Mouse (Mus musculus) adrenal gland, postnatal 10 days (tissue): ENCODE data around the gene Cep41. TPM values are rescaled to one million over a fixed set of nuclear protein-coding genes. Genes with fewer than 3 reads are reported as not detected.

ENCODE experiments used
- DNase-seq: peaks from one replicate; pipeline ENCODE4 v3.0.0; 2021; ENCODE audit warnings: mixed read lengths
- total RNA-seq, 2 experiments: library from RNA; stranded (reverse); gene quantifications; 2 replicates each; pipeline ENCODE4 v1.2.3; 2021

Gene Cep41
- total RNA-seq, 2 experiments from 2014 or later, result 6.7 to 9.1 TPM

DNA sequence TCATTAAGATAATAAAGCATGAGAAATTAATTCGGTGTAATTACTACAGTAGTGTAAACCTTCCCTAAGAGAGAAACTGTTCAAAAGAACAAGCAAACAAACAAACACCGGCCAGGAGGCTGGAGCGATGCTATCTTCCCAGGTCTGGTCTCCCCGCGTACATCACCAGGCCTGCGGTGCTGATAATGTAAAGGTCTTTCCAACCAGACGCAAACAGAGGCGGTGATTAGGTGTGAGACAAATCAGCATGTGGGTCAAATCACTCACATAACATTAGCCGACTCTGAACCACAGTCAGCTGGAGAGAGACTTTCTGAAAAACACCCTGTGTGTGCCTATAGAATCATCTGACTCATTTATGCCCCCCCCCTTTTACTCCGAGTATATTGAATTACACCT lies 17.8 kb upstream of the Cep41 start:
- no peak for DNase-seq

DNA sequence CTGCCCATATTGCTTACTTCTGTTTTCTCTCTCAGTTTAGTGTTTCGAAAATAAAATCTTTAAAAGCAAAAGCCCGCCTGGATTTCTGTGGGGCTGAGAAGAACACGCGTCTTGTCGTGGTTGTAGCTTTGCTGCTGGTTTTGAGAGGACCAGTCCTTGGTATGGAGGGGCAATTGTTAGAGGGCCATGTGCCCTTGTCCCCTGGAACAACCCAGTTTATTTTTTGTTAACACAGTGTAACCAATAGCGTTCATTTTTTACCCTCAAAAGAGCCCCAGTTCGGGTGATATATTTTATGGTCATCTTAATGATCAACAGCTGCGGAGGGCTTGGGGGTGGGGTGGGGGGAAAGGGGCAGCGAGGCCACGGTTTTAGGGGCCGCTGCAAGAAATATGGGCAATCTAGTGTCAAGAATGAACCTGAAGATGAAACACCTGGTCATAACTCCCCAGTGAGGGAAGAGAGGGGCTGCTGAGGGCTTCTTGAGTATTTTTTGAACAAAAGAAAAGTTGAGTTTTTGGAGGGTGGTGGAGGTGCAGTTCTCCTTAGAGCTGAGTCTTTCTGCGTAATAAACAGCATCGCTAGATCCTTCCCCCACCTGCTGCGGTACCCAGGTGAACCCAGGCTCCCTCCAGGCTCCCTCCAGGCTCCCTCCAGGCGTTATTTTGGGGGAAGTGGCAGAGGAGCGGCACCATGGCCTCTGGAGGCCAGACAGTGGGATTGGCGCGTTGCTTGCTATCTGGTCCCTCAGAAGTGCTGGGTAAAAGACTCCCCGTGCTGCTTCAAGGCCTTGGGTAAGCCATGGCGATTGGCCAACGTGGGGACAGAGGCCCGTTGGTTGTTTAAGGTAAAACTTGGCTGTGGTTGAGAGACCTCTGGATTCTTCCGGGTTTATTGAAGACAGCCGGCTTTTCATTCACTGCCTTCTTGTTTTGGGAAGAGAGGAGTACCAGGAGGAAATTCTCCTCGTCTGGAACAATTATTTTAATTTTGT lies 17.1 kb upstream of the Cep41 start:
- peak; percentile 42 for DNase-seq

GRCm38 (mm10) chr6:30709115-30709514 lies 15.6 kb upstream of the Cep41 start:
- DNase-seq, result no peak

DNA sequence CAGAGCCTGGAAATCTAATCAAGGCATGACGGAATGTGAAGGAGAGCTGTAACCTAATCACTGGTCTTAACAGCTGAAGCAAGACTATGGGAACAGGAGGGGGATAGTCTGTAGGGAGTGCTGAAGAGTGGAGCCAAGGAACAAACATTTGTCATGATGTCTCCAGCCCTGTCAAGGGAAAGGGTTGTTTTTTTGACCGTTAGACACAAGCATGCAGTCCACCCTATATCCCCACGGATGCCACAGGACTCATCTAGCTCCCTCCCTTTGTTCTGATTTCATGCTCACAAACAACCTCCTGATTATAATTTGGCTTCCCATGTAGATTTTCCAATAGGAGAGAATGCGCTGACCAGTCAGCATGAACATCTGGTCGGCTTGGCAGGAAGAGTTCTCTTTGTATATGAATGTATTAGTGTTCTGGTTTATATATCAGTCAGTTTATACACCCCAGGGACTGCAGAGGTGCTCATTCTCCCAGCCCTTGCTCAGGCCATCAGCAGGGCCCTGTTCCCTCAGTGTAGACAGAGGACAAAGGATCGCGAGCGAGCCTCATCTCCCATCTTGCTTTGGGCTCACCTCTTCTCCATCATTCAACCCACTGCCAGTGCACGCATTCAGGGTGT lies 10.5 kb upstream of the Cep41 start:
- no peak for DNase-seq

DNA sequence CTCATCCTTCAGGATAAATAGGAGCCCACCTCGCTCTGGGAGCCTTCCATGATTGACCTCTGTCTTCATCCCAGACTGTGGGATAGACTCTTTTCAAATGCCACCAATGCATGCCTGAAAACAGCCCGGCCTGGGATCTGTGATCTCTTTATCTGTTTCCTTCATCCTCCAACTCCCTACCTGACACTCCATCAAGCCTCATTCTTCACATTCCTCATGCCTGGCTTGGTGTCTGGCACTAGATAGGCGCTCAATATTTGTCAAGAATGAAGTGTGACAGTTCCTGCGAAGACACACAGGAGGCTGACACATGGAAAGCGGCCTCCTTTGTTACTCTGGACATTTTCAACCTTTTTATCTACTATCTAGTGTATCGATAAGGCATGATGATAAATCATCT lies 9.9 kb upstream of the Cep41 start:
- no peak for DNase-seq

GRCm38 (mm10) chr6:30702881-30703280 lies 9.3 kb upstream of the Cep41 start:
- no peak for DNase-seq

DNA sequence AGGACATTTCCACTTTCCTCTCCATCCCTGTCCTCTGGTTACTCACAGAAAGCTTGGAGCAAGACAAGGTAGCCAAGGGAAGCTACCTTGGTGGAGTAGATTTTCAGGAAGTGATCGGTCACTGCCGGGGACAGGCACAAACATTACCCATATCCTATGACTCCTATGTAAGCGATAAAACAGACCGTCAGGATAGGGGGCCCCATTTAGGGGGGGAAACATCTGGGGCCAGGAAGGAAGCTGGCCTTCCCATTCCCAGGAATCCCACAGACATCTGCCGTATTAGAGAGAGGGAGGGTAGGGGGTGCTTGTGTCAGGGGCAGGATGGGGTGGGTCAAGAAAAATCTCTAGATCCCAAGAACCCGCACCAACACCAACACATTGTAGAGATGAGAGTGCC lies 6.6 kb upstream of the Cep41 start:
- no peak for DNase-seq

- DNase-seq, result no peak
Observed at GRCm38 (mm10) chr6:30698036-30698435, 4.5 kb upstream of the Cep41 start.

GRCm38 (mm10) chr6:30697464-30697863 lies 3.9 kb upstream of the Cep41 start:
- no peak for DNase-seq

GRCm38 (mm10) chr6:30695124-30695523 lies 1.6 kb upstream of the Cep41 start:
- no peak for DNase-seq

DNA sequence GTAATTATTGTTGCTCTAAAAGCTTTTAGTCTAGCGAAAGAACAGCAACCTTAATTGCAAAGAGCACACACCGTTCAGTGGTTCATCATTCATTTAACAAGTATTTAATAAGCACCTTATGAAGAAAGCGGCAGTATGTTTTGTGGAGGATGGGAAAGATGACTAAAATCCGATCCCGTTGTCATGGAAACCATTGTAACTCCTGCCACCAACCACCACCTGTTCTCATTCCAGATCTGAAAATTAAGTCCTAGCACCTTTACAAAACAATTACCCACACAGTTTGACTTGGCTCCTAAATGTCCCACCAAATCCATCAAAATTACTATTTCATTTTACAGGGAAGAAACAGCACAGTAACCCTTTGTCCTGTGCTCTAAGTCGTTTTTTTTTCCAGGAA lies 660 bp upstream of the Cep41 start:
- DNase-seq, result no peak

GRCm38 (mm10) chr6:30692826-30693225 lies 723 bp downstream of the Cep41 start:
- DNase-seq, result peak; percentile 43

DNA sequence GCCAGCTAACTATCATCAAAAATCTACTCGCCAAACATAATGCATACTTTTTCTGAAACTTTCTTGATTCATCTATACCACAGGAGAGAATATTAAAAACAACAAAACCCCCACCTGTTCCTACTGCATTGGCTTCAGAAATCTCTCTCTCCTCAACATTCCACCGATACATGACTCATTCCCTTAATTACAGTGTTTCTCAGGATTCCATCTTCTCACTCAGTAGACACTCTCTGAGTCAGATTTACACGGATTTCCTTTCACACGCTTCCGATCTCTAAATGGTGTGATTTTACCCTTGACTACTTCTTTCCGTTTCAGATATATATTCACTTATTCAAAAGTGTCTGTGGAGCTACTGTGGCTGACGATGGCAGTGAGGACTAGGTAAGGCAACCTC lies 6.4 kb downstream of the Cep41 start:
- no peak for DNase-seq

DNA sequence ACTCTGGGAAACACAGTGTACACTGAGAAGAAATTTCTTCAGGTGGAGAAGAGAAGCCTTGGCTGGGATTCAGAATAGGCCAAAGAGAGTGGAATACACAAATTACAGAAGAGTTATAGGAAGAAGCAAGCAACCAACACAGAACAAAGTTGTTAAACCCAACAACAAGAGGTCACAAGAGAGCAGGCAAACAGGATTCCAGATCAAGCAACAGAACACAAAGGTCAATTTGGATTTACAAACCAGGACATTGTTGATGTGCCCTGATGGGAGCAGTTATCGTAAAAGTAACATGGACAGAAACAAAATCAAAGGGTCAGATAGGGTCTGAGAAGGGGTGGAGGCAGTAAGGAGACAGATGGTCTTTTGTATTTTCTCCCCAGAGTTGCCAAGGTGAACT lies 9.0 kb downstream of the Cep41 start:
- DNase-seq, result no peak

DNA sequence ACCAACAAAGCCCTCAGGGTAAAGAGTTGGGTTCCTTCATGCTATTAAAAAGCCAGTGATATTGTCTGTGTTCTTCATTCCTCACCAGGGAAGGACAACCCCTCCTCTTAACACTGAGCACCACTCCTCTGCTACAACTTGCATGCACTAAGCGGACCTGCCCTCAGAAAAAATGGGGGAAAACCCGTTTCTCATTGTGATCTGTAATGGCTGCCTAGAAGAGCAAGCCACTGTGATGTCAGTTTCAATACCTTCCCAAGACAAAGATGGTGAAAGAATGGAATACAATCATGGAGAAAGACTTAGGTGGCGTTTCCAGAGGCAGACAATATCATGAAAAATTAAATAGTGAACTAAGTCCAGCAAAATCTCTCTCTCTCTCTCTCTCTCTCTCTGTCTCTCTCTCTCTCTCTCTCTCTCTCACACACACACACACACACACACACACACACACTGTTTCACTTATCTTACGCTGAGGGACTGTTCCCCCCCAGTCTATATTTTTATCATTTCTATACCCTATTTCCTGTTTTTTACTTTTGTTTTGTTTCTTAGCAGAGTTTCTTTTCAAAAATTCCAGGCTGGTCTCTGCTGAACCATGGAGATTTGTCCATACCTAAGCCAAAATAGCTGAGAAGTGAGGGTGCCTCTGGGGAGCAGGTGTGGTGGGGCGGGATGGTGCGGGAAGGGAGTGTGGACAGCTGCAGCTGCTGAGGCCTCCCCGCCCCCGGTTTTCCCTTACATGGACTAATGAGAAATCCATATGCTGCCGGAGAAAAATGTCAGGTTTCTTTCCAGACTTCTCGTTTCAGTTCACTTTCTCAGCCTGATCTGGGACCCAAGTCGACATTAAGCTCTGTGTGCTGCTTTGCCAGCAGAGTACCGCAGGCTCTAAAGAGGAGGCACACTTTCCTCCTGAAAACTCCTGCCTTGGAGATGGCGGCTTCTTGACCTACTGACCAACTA lies 11.3 kb downstream of the Cep41 start:
- DNase-seq, result no peak

DNA sequence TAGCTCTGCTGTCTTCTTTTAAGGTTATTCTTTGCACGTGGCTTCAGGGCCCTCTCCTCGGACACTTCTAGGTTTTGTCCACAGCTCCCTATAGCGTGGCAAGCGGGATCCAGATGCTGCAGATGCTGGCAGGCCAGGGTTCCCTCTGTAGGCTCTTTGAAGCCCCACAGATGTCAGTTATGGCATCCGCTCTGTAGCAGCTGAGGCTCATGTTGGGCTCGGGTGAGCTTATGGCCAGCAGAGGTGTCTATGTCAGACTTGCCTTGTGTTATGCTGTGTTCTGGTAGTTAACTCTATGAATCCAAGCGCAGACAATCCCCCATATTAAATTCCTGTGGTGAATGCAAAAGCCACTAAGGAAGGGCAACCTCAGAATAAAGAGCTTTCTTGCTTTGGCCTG lies 13.1 kb downstream of the Cep41 start:
- no peak for DNase-seq

- DNase-seq, result no peak
Observed at GRCm38 (mm10) chr6:30679567-30679966, 14.0 kb downstream of the Cep41 start.

GRCm38 (mm10) chr6:30678482-30678881 lies 15.1 kb downstream of the Cep41 start:
- DNase-seq, result no peak

- no peak for DNase-seq
Observed at GRCm38 (mm10) chr6:30677591-30677990, 16.0 kb downstream of the Cep41 start.

- DNase-seq, result no peak
Observed at GRCm38 (mm10) chr6:30676506-30676905, 17.0 kb downstream of the Cep41 start.

- DNase-seq, result peak; percentile 57
Observed at GRCm38 (mm10) chr6:30675281-30675771, 18.2 kb downstream of the Cep41 start.

GRCm38 (mm10) chr6:30674714-30675280 lies 18.8 kb downstream of the Cep41 start:
- peak; percentile 34 for DNase-seq
